Mouse (Mus musculus): Measurements from ENCODE around the gene Rab11fip4.

- TF ChIP-seq GATA1 (IDR thresholded peaks at IDR 0.05; ENCODE audit: low read length) (no peak), TAL1 (IDR thresholded peaks at IDR 0.05; ENCODE audit: low read length) (no peak)
Observed at GRCm38 (mm10) chr11:79590664-79591590, at the start of gene Rab11fip4.
